Mouse (Mus musculus) bone marrow macrophage, adult 2 months (primary cell): Measurements from ENCODE around the gene 4933424G06Rik.

ENCODE experiments used
- CTCF ChIP-seq: IDR thresholded peaks from 2 replicates; pipeline ENCODE4 v1.5.1; 2012; ENCODE audit warnings: low read depth, mild to moderate bottlenecking, low read length, moderate library complexity
- POLR2A ChIP-seq: IDR thresholded peaks from 2 replicates; pipeline ENCODE4 v1.6.1; 2012; ENCODE audit warnings: mild to moderate bottlenecking, low read depth, low read length, borderline replicate concordance

DNA sequence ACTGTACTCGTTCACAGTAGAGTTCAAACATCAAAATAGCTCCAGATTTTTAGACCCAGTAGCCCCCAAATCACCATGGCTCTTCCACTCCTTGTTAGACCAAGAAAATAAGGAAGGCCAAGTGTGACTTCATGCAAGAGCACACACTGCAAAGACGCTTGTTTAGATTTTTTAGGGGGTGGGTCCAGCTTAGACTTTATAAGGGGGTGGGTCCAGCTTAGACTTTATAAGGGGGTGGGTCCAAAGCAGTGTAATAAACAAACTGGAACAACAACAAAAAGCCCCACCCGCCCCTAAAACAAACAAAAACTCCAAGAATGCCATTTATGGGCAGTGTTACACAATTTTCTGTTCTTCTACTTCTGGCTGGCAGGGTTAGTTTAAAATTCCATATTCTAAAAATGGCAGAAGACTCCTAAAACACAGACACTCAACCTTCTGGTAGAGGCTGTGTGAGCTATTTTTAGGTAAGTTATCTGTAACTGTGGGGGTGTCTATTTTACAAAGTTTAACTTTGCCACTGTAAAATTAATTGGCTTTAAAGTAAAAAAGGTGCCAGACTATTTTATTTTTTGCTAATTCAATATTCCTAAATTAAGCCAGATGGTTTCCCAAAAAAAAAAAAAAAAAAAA lies 90.5 kb downstream of the 4933424G06Rik start:
- no peak for TF ChIP-seq CTCF
- TF ChIP-seq POLR2A, result no peak
